Mouse (Mus musculus): ENCODE measurements at regions not wholly inside any gene's neighbourhood (a gene's known extent, or its start where the extent isn't known, plus 50 kb on each side); places are given as distances from the start of the nearest gene placed in this dataset.

DNA sequence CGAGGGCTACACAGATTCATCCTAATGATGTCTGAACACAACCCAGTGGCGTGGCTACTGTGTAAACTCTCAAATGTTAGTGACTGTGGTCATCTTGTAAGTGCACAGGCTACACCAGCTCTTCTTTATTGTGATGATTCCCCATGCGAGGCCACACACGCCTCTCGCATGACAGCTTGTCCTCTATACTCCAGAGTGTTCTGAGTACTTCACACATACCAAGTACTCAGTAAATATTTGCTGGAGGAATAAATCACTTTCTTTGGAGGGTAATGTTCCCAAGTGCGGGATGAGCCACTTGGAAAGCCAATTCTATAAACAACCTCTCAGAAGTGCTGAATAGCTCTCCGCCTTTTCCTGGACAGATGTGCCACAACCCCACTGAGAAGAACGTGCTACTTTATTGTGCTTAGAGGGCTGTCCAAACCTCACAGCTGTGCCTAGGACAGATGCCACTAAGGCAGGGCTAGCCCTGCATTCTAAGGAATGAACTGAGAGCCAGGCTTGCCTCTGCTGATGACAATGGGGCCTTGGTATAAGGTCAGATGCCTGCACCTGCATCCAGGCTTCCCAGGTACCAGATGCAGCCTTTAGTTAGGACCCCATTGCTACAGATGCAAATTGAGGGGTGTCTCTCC, 250.7 kb upstream of the 9630041A04Rik start:
- TF ChIP-seq CTCF (IDR thresholded peaks at IDR 0.05; ENCODE audit: low read depth) (no peak), EP300 (IDR thresholded peaks at IDR 0.05; ENCODE audit: low read depth) (no peak)

All from liver, embryonic 14.5 days (tissue).